Mouse (Mus musculus) CD4-positive, CD25-positive, alpha-beta regulatory T cell, adult 9 weeks (primary cell): ENCODE measurements around the gene Vsx2. TPM values are rescaled to one million over a fixed set of nuclear protein-coding genes. Genes with fewer than 3 reads are reported as not detected.

Experiments used
- polyA plus RNA-seq: library from polyadenylated mRNA; unstranded; fragments of 100-300 nt; shearing (Covaris generic); gene quantifications from one replicate; pipeline ENCODE4 v1.2.1, GENCODE M21; 2017

Gene Vsx2
- not detected for polyA plus RNA-seq

DNA sequence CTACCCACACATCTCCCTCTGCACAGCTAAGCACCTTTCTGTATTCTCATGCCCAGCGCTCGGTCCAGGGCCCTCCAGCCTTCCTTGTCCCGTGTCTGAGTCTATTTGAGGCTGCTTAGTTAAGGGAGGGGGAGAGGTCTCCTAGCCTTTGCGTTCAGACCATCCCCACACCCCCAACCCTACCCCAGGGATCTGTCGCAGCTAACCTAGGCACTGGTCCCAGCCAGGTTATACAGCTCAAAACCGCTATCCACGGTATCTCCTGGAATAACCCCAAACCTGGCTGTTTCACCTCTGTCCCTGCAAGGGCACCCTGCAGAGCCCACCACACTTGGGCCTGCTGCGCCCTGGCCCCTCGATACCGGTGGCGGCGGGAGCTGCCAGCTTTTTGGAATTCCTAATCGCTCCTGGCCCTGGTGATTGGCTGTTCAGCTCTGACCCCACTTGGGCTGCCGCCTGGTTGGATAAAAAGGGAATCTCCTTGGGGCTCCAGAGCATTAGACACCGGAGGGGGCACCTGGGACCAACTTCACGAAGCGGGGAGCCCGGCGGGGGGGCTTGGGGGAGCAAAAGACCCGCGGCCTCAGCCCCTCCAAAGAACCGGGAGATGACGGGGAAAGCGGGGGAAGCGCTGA lies at the start of gene Vsx2:
Gene Vsx2 (plus strand): TSS at position 427 of the 635 bp plus-strand sequence.

GRCm38 (mm10) chr12:84616977-84617630 lies 47.5 kb downstream of the Vsx2 start, which contains the start of gene Abcd4:
Abcd4 (minus strand) TSS chr12:84617413.

DNA sequence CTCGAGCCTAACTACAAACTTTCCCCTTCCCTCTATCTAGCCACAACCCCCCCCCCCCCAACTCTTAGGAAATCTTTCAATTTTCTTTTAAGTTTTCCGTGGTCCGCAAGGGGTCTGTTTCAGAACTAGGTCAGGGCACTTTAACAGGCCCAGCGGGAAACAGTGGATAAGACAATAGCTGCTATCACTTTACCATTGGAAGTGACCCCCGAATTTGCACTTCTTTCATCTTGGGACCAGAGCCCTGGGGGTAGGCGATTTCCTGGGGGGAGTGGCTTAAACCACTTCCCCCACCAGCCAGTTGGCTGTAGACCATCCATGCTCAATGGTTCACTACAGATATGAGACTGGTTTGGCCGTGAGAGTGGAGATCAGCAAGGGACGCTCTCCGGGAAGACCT lies 71.1 kb downstream of the Vsx2 start, which contains the start of gene Vrtn:
Gene Vrtn (plus strand): TSS at position 366 of the 400 bp plus-strand sequence.

Other genes with a start within 250 kb of the Vsx2 start
- gene Coq6, start 208.1 kb upstream of the Vsx2 start, polyA plus RNA-seq: 30.0 TPM
- gene Fam161b, start 207.9 kb upstream of the Vsx2 start, polyA plus RNA-seq: 1.1 TPM
- gene Entpd5, start 160.7 kb upstream of the Vsx2 start, polyA plus RNA-seq: 60.9 TPM
- 0.94 TPM for gene Bbof1, start 160.7 kb upstream of the Vsx2 start, polyA plus RNA-seq
- 36.2 TPM for gene Rnf113a2, start 152.6 kb upstream of the Vsx2 start, polyA plus RNA-seq
- 31.7 TPM for gene Aldh6a1, start 118.8 kb upstream of the Vsx2 start, polyA plus RNA-seq
- 24.0 TPM for gene Lin52, start 118.3 kb upstream of the Vsx2 start, polyA plus RNA-seq
- gene Abcd4, start 47.7 kb downstream of the Vsx2 start, polyA plus RNA-seq: 25.8 TPM
- gene Vrtn, start 71.3 kb downstream of the Vsx2 start, polyA plus RNA-seq: not detected
- not detected for gene Syndig1l, start 129.1 kb downstream of the Vsx2 start, polyA plus RNA-seq
- 133 TPM for gene Npc2, start 203.4 kb downstream of the Vsx2 start, polyA plus RNA-seq
- 113 TPM for gene Isca2, start 203.5 kb downstream of the Vsx2 start, polyA plus RNA-seq